Mouse (Mus musculus) hindbrain, embryonic 10.5 days (tissue): ENCODE measurements at regions not wholly inside any gene's neighbourhood (a gene's known extent, or its start where the extent isn't known, plus 50 kb on each side); places are given as distances from the start of the nearest gene placed in this dataset.

ENCODE experiments used
- DNase-seq: peaks from one replicate; pipeline ENCODE4 v3.0.0-alpha.2; 2017; ENCODE audit warnings: low spot score
- H3K27ac ChIP-seq: fragments of 300-500 bp; sonication (generic); 2 replicates; pipeline ENCODE4 v1.5.1; 2016; ENCODE audit warnings: mild to moderate bottlenecking, moderate library complexity
- H3K27me3 ChIP-seq: fragments of 300-500 bp; sonication (generic); 2 replicates; pipeline ENCODE4 v1.6.1; 2016; ENCODE audit warnings: mild to moderate bottlenecking; ENCODE audit not compliant: poor library complexity, insufficient read depth, severe bottlenecking
- H3K36me3 ChIP-seq: fragments of 300-500 bp; sonication (generic); 2 replicates; pipeline ENCODE4 v1.6.1; 2016; ENCODE audit warnings: mild to moderate bottlenecking, moderate library complexity
- H3K4me1 ChIP-seq: fragments of 300-500 bp; sonication (generic); replicated peaks from 2 replicates; pipeline ENCODE4 v1.6.1; 2016; ENCODE audit warnings: mild to moderate bottlenecking
- H3K4me3 ChIP-seq: fragments of 300-500 bp; sonication (generic); 2 replicates; pipeline ENCODE4 v1.5.1; 2016; ENCODE audit warnings: mild to moderate bottlenecking, moderate library complexity
- H3K9me3 ChIP-seq: fragments of 300-500 bp; sonication (generic); 2 replicates; pipeline ENCODE4 v1.6.1; 2016; ENCODE audit warnings: mild to moderate bottlenecking, moderate library complexity
- WGBS: fragments of 180-500 bp; shearing (Covaris S2); methylation state at CpG from one replicate; pipeline ENCODE4 v1.1.7; 2016; 5-methylcytosine and 5-hydroxymethylcytosine counted together

DNA sequence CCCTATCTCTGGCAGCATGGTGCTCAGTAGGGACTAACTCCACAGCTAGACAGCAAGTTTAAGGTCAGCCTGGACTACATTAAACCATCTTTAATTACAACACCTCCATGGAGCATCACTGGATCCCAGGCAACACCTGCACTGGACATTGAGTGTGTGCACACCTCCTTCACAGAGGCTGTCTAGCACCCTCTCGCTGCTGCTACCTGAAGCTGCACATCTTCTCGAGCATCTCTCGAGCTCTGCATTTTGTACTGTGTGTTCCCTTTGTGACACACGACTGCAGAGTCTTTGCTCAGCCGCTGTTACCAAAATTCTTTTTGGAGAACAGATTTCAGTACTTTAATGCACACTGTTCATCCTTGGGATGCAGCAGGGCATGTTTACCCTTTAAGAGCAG lies 212.2 kb upstream of the Smim15 start:
- H3K4me1 ChIP-seq = peaks cover 66% of the 10 kb centered on the region
- H3K4me3 ChIP-seq = no peak overlapping the region
- H3K36me3 ChIP-seq = no peaks in the 10 kb centered on the region
- DNase-seq = no peak
- 68% methylated on average over 5 of the region's 5 CpGs for WGBS
- H3K9me3 ChIP-seq = no peaks in the 10 kb centered on the region
- H3K27ac ChIP-seq = no peak overlapping the region
- no peaks in the 10 kb centered on the region for H3K27me3 ChIP-seq

GRCm38 (mm10) chr13:107831221-107831681 lies 213.0 kb upstream of the Smim15 start:
- peak overlapping the region; percentile 28 for H3K4me3 ChIP-seq
- peak; percentile 92 for DNase-seq
- 3% methylated on average over 17 of the region's 17 CpGs for WGBS
- no peaks in the 10 kb centered on the region for H3K27me3 ChIP-seq
- no peaks in the 10 kb centered on the region for H3K9me3 ChIP-seq
- peaks cover 68% of the 10 kb centered on the region for H3K4me1 ChIP-seq
- H3K36me3 ChIP-seq = no peaks in the 10 kb centered on the region
- H3K27ac ChIP-seq = no peak overlapping the region; the same call in 1 of the 2 replicates

DNA sequence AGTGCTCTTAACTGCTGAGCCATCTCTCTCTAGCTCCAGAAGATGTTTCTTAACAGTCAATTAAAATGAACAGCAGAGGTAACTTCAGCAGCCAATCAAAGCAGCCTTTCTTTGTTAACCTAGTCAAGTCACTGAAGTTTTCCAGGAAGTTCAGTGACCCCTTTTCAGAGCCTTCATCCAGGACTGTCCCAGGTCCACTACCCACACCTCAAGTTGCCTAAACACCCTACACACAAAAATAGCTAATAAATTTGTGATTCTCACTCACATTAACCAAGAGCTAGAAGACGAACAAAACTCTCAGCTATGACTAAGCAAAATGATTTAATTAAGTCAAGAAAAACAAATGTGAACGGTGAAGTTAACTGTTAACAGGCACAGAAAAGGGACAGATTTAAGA lies 214.0 kb upstream of the Smim15 start:
- H3K4me3 ChIP-seq = no peak overlapping the region
- H3K27ac ChIP-seq = no peak overlapping the region
- no peaks in the 10 kb centered on the region for H3K27me3 ChIP-seq
- H3K4me1 ChIP-seq = peaks cover 59% of the 10 kb centered on the region
- H3K9me3 ChIP-seq = no peaks in the 10 kb centered on the region
- WGBS = 76% methylated on average over 2 of the region's 2 CpGs
- no peak for DNase-seq
- no peaks in the 10 kb centered on the region for H3K36me3 ChIP-seq

- H3K4me1 ChIP-seq = peaks cover 55% of the 10 kb centered on the region
- H3K27me3 ChIP-seq = no peaks in the 10 kb centered on the region
- no peaks in the 10 kb centered on the region for H3K36me3 ChIP-seq
- DNase-seq = no peak
- WGBS = 91% methylated on average over 4 of the region's 4 CpGs
- no peaks in the 10 kb centered on the region for H3K9me3 ChIP-seq
- H3K4me3 ChIP-seq = no peak overlapping the region
- H3K27ac ChIP-seq = no peak overlapping the region
Measured at GRCm38 (mm10) chr13:107829861-107830260, 214.4 kb upstream of the Smim15 start.

GRCm38 (mm10) chr13:107825636-107826035 lies 218.6 kb upstream of the Smim15 start:
- no peaks in the 10 kb centered on the region for H3K27me3 ChIP-seq
- no peaks in the 10 kb centered on the region for H3K36me3 ChIP-seq
- no peak overlapping the region for H3K27ac ChIP-seq
- peaks cover 42% of the 10 kb centered on the region for H3K4me1 ChIP-seq
- H3K4me3 ChIP-seq = no peak overlapping the region
- no peak for DNase-seq
- no peaks in the 10 kb centered on the region for H3K9me3 ChIP-seq
- WGBS = 91% methylated on average over 4 of the region's 4 CpGs

DNA sequence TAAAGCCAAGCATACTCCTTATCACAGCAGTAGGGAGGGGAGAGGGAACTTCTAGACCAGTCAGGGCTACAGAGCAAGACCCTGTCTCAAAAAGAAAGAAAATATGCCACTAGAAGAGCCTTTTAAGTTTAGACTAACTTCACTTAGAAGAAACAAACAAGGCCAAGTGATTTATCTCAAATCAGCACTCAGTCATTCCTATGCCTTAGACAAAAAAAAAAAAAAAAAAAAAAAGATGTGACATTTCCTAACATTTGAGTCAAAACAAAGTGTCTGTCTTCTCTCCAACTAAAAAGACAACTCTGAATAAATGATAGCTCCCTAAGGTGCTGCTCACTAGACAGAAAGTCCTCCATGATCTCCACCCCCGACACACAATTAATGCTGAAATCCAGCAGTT lies 220.9 kb upstream of the Smim15 start:
- H3K4me3 ChIP-seq = no peak overlapping the region
- H3K36me3 ChIP-seq = no peaks in the 10 kb centered on the region
- peaks cover 49% of the 10 kb centered on the region for H3K4me1 ChIP-seq
- DNase-seq = no peak
- H3K27me3 ChIP-seq = no peaks in the 10 kb centered on the region
- H3K27ac ChIP-seq = no peak overlapping the region
- WGBS = 89% methylated on average over 1 of the region's 1 CpGs
- no peaks in the 10 kb centered on the region for H3K9me3 ChIP-seq

DNA sequence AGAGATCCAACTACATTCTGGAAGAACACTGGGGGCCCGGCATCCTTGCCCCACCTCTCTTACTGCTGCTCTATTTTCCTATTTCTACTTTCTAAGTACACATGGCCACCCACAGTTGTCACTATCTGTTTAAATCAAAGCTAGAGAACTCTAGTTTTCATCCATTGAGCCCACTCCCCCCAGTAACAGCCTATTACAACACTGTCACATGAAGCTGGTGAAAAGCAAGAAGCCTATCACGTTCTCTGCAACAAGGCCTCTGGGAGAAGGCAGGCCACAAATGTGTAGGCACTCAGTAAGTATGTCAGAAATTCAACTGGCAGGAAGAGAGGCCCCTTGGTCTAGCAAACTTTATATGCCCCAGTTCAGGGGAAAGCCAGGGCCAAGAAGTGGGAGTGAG lies 222.0 kb upstream of the Smim15 start:
- WGBS = 82% methylated on average over 2 of the region's 2 CpGs
- no peak for DNase-seq

DNA sequence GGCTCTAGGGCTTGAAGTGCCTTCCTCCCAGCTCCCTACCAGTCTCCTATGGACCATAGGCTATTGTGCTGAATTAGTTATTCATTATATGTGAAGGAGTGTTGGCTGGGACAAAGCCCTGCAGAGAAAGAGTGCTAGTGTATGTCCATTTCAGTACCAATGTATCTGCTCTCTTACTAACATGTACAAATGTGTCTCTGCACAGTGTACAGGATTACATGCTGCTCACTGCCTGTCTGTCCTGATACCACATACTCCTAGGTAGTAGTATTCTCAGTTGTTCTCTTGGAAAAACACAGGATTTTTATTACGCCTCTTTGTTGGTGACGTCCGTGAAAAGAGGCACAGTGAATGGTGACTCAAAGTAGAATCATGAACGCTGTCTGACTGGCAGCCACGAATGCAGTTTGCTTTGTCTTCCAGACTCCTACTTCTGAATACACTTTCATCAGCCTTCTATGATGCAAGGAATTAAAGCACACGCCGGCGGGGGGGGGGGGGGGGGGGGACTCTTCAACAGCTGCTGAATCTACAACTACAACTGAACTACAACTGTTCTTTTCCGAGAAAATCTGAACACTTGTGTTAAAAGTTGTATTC lies 230.6 kb upstream of the Smim15 start:
- Histone ChIP-seq H3K27ac (peak overlapping the region; percentile 45; the same call in 1 of the 2 replicates), H3K36me3 (no peaks in the 10 kb centered on the region), H3K4me3 (no peak overlapping the region), H3K4me1 (peaks cover 52% of the 10 kb centered on the region), H3K9me3 (no peaks in the 10 kb centered on the region), H3K27me3 (no peaks in the 10 kb centered on the region)
- DNase-seq = no peak
- WGBS = 37% methylated on average over 9 of the region's 9 CpGs

More for the DNA sequence above, 222.0 kb upstream of the Smim15 start:
- no peaks in the 10 kb centered on the region for H3K27me3 ChIP-seq
- peaks cover 39% of the 10 kb centered on the region for H3K4me1 ChIP-seq
- H3K36me3 ChIP-seq = no peaks in the 10 kb centered on the region
- H3K27ac ChIP-seq = no peak overlapping the region
- H3K9me3 ChIP-seq = no peaks in the 10 kb centered on the region
- H3K4me3 ChIP-seq = no peak overlapping the region

GRCm38 (mm10) chr13:107812014-107812413 lies 232.2 kb upstream of the Smim15 start:
- H3K4me3 ChIP-seq = no peak overlapping the region
- peaks cover 48% of the 10 kb centered on the region for H3K4me1 ChIP-seq
- no peak overlapping the region for H3K27ac ChIP-seq
- WGBS = 85% methylated on average over 5 of the region's 5 CpGs
- no peak for DNase-seq
- no peaks in the 10 kb centered on the region for H3K9me3 ChIP-seq
- H3K27me3 ChIP-seq = no peaks in the 10 kb centered on the region
- H3K36me3 ChIP-seq = no peaks in the 10 kb centered on the region

DNA sequence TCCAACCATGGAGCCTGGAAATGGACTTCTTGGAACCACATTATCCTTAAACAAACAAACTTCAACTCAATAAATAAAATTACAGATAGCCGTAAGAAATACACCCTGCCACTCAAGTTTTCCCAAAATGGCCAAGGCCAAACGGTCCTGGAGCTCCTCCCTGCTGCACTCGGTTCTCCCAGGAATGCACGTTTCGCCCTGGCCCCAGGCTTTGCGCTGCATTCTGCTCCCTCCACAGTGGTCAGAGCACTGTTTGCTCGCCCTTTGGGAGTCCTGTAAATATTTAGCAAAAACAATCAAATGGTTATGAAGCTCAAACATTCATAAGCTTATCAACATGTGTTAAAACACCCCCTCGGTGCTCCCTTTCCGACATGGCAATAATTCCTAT lies 233.4 kb upstream of the Smim15 start:
- Histone ChIP-seq H3K9me3 (0 out of 2 replicates have a peak, but pooled peaks cover 3% of the 10 kb centered on the region), H3K36me3 (peaks cover 5% of the 10 kb centered on the region; the same call in 1 of the 2 replicates), H3K4me3 (no peak overlapping the region), H3K4me1 (peaks cover 48% of the 10 kb centered on the region), H3K27ac (no peak overlapping the region), H3K27me3 (no peaks in the 10 kb centered on the region)
- 80% methylated on average over 9 of the region's 9 CpGs for WGBS
- DNase-seq = no peak

GRCm38 (mm10) chr13:107810060-107810801 lies 234.0 kb upstream of the Smim15 start:
- Histone ChIP-seq H3K9me3 (0 out of 2 replicates have a peak, but pooled peaks cover 3% of the 10 kb centered on the region), H3K36me3 (peaks cover 5% of the 10 kb centered on the region; the same call in 1 of the 2 replicates), H3K4me1 (peaks cover 48% of the 10 kb centered on the region), H3K27me3 (no peaks in the 10 kb centered on the region), H3K4me3 (no peak overlapping the region), H3K27ac (no peak overlapping the region)
- WGBS = 84% methylated on average over 9 of the region's 9 CpGs
- DNase-seq = no peak

DNA sequence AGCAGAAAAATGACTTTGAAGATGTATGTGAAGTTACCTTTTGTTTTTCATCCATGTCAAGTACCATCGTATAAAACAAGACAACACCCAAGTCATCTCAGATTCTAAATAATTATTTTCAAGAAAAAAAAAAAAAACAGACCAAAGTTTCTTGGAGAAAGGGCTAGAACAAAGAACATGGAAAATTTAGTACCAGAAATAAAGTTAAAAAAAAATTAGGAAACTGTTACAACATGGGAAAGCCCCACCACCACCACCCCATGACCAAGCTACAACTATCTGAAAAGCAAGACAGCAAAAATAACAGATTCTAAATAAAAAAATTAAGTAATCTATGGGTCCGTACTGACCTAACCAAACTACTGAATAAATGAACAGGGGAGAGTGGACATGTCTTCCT lies 235.3 kb upstream of the Smim15 start:
- Histone ChIP-seq H3K4me1 (peaks cover 39% of the 10 kb centered on the region), H3K27me3 (no peaks in the 10 kb centered on the region), H3K36me3 (peaks cover 12% of the 10 kb centered on the region), H3K27ac (no peak overlapping the region), H3K4me3 (no peak overlapping the region), H3K9me3 (0 out of 2 replicates have a peak, but pooled peaks cover 8% of the 10 kb centered on the region)
- no peak for DNase-seq
- 96% methylated on average over 2 of the region's 2 CpGs for whole genome bisulfite sequencing

GRCm38 (mm10) chr13:107804418-107804817 lies 239.8 kb upstream of the Smim15 start:
- 93% methylated on average over 1 of the region's 1 CpGs for WGBS
- Histone ChIP-seq H3K27ac (no peak overlapping the region), H3K4me1 (peaks cover 21% of the 10 kb centered on the region), H3K27me3 (no peaks in the 10 kb centered on the region), H3K9me3 (0 out of 2 replicates have a peak, but pooled peaks cover 8% of the 10 kb centered on the region), H3K4me3 (no peak overlapping the region), H3K36me3 (peaks cover 12% of the 10 kb centered on the region)
- DNase-seq = no peak
